Mouse (Mus musculus) forebrain, embryonic 16.5 days (tissue): ENCODE results near the gene Ppp2r2d. TPM values are rescaled to one million over a fixed set of nuclear protein-coding genes. Genes with fewer than 3 reads are reported as not detected.

Experiments
- ATAC-seq: fragments of 200-750 bp; cut with Nextera tagmentation; 2 replicates; pipeline ENCODE4 v1.8.0; 2017; ENCODE audit warnings: mild to moderate bottlenecking, moderate library complexity
- H3K27ac ChIP-seq: fragments of 300-500 bp; sonication (generic); 2 replicates; pipeline ENCODE4 v1.5.1; 2014; ENCODE audit warnings: low read length, control low read depth
- H3K27me3 ChIP-seq: fragments of 300-500 bp; sonication (generic); replicated peaks from 2 replicates; pipeline ENCODE4 v1.6.1; 2014; ENCODE audit warnings: low read length; ENCODE audit not compliant: control insufficient read depth, insufficient read depth
- H3K36me3 ChIP-seq: fragments of 300-500 bp; sonication (generic); 2 replicates; pipeline ENCODE4 v1.6.1; 2014; ENCODE audit not compliant: control insufficient read depth, insufficient read depth
- H3K4me1 ChIP-seq: fragments of 300-500 bp; sonication (generic); replicated peaks from 2 replicates; pipeline ENCODE4 v1.6.1; 2014; ENCODE audit warnings: low read length; ENCODE audit not compliant: control insufficient read depth, insufficient read depth
- H3K4me2 ChIP-seq: fragments of 300-500 bp; sonication (generic); 2 replicates; pipeline ENCODE4 v1.6.1; 2014; ENCODE audit warnings: mild to moderate bottlenecking, low read length, control low read depth
- H3K4me3 ChIP-seq: fragments of 300-500 bp; sonication (generic); replicated peaks from 2 replicates; pipeline ENCODE4 v1.5.1; 2014; ENCODE audit warnings: mild to moderate bottlenecking, low read length, control low read depth
- H3K9ac ChIP-seq: fragments of 300-500 bp; sonication (generic); replicated peaks from 2 replicates; pipeline ENCODE4 v1.6.1; 2014; ENCODE audit warnings: low read depth, low read length, control low read depth
- H3K9me3 ChIP-seq: fragments of 300-500 bp; sonication (generic); 2 replicates; pipeline ENCODE4 v1.6.1; 2016; ENCODE audit warnings: low read length; ENCODE audit not compliant: control insufficient read depth
- WGBS: fragments of 180-500 bp; shearing (Covaris S2); extraction: QIAGEN DNeasy Blood & Tissue Kit; methylation state at CpG from one replicate; pipeline ENCODE4 v1.1.7; 2014; 5-methylcytosine and 5-hydroxymethylcytosine counted together
- polyA plus RNA-seq: library from polyadenylated mRNA; unstranded; fragments of >200 nt; fragmentation: Nextera tagmentation; extraction: Ambion mirVana; gene quantifications from 2 replicates; pipeline ENCODE4 v1.2.1, GENCODE M21; 2015

The Ppp2r2d gene
- polyA plus RNA-seq, 1 experiment from 2014 or later: 73.0 TPM

- 95% methylated on average over 4 of the region's 4 CpGs for WGBS
- Histone ChIP-seq H3K27me3 (no peaks in the 10 kb centered on the region), H3K4me1 (peaks cover 12% of the 10 kb centered on the region), H3K4me2 (no peak overlapping the region), H3K9ac (no peak overlapping the region), H3K4me3 (no peak overlapping the region), H3K27ac (no peak overlapping the region), H3K9me3 (no peaks in the 10 kb centered on the region), H3K36me3 (peaks cover 20% of the 10 kb centered on the region; the same call in 1 of the 2 replicates)
- ATAC-seq: no peak
Observed at GRCm38 (mm10) chr7:138853417-138854031, 7.6 kb downstream of the Ppp2r2d start.

DNA sequence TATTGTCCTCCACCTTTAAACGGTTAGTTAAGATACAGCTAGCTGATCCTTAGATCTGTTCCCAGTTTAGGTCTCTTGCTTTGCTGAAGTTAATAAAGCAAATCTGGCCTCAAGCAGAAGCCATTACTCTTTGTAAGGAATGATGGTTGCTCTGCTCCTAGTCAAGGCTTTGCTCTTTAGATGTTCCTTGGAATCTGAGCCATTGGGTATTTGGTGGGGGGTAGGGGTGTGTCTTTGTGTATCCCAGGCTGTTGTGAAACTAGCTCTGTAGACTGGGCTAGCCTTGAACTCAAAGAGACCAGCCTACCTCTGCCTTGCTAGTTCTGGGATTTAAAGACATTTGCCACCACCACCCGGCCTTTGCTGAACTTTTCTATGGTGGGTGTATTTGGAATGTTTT, 8.3 kb downstream of the Ppp2r2d start:
- Histone ChIP-seq H3K4me1 (peaks cover 12% of the 10 kb centered on the region), H3K27me3 (no peaks in the 10 kb centered on the region), H3K4me3 (no peak overlapping the region), H3K27ac (no peak overlapping the region), H3K9me3 (no peaks in the 10 kb centered on the region), H3K36me3 (peaks cover 22% of the 10 kb centered on the region; the same call in 1 of the 2 replicates), H3K4me2 (no peak overlapping the region), H3K9ac (no peak overlapping the region)
- WGBS: 88% methylated on average over 2 of the region's 2 CpGs
- ATAC-seq: no peak

- Histone ChIP-seq H3K4me2 (no peak overlapping the region), H3K4me1 (no peaks in the 10 kb centered on the region), H3K27ac (no peak overlapping the region), H3K9me3 (no peaks in the 10 kb centered on the region), H3K27me3 (no peaks in the 10 kb centered on the region), H3K36me3 (peaks cover 25% of the 10 kb centered on the region; the same call in 1 of the 2 replicates), H3K9ac (no peak overlapping the region), H3K4me3 (no peak overlapping the region)
- ATAC-seq: no peak
- 64% methylated on average over 2 of the region's 2 CpGs for WGBS
Observed at GRCm38 (mm10) chr7:138856670-138857069, 10.8 kb downstream of the Ppp2r2d start.

DNA sequence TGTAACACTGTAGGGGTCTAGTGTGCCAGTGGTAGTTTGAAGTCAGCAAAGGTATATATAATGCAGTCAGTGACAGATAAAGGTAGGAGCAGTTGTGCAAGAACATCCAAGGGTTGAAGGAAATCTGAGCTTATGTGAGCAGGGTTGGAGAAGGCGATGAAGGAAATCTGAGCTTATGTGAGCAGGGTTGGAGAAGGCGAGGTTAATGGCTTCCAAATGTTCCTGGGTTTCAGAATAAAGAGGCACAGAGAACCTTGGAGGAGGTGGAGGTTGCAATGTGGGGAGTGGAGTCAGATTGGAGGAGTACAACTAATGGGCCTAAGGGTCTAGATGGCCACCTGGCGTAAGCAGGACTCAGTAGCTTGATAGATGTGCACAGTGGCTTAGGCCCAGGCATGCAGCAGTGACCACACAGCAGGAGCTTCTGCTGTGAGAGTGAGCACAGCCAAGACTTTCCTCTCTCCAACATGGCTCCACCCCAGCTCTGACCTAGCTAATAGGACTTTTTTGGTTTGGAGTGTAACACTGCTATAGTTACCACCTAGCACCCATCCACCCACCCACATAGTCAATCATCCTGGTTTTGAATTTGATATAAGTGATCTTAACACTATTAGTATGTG, 18.2 kb downstream of the Ppp2r2d start:
- Histone ChIP-seq H3K4me1 (no peaks in the 10 kb centered on the region), H3K27ac (no peak overlapping the region), H3K9me3 (no peaks in the 10 kb centered on the region), H3K27me3 (no peaks in the 10 kb centered on the region), H3K9ac (no peak overlapping the region), H3K4me2 (no peak overlapping the region), H3K36me3 (peaks cover 8% of the 10 kb centered on the region), H3K4me3 (no peak overlapping the region)
- 93% methylated on average over 3 of the region's 3 CpGs for WGBS
- no peak for ATAC-seq

GRCm38 (mm10) chr7:138864776-138865175, 18.9 kb downstream of the Ppp2r2d start:
- no peak overlapping the region for H3K9ac ChIP-seq
- ATAC-seq: no peak
- no peaks in the 10 kb centered on the region for H3K27me3 ChIP-seq
- no peaks in the 10 kb centered on the region for H3K9me3 ChIP-seq
- no peak overlapping the region for H3K4me3 ChIP-seq
- peaks cover 14% of the 10 kb centered on the region for H3K36me3 ChIP-seq
- 96% methylated on average over 1 of the region's 1 CpGs for WGBS
- H3K4me1 ChIP-seq: no peaks in the 10 kb centered on the region
- H3K27ac ChIP-seq: no peak overlapping the region
- H3K4me2 ChIP-seq: no peak overlapping the region

DNA sequence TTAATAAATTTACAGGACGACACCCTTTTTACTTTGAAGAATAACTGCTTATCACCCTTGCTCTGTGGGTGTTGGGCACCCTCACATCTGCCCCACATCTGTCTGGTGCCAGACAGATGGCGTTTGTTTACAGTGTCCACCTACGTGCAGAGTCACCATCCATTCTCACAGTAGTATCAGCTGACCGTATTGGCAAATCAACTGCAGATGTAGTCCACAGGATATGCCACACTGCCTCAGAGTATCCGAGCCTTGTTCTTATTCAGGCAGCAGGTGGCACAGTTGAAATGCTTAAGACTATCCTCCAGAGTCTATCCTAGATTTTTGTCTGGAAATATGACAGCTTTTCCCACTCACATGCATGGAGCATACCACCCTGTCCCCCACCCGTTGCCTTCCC, 21.4 kb downstream of the Ppp2r2d start:
- Histone ChIP-seq H3K4me3 (no peak overlapping the region), H3K27ac (no peak overlapping the region), H3K9me3 (no peaks in the 10 kb centered on the region), H3K4me1 (no peaks in the 10 kb centered on the region), H3K4me2 (no peak overlapping the region), H3K9ac (no peak overlapping the region), H3K36me3 (peaks cover 14% of the 10 kb centered on the region), H3K27me3 (no peaks in the 10 kb centered on the region)
- 84% methylated on average over 6 of the region's 6 CpGs for WGBS
- no peak for ATAC-seq

- Histone ChIP-seq H3K4me2 (no peak overlapping the region), H3K27ac (no peak overlapping the region), H3K9ac (no peak overlapping the region), H3K4me3 (no peak overlapping the region), H3K27me3 (no peaks in the 10 kb centered on the region), H3K4me1 (no peaks in the 10 kb centered on the region), H3K36me3 (peaks cover 17% of the 10 kb centered on the region), H3K9me3 (no peaks in the 10 kb centered on the region)
- no peak for ATAC-seq
- 91% methylated on average over 4 of the region's 4 CpGs for WGBS
Observed at GRCm38 (mm10) chr7:138868316-138868715, 22.4 kb downstream of the Ppp2r2d start.

- no peak for ATAC-seq
- no peak overlapping the region for H3K9ac ChIP-seq
- no peak overlapping the region for H3K27ac ChIP-seq
- H3K4me1 ChIP-seq: no peaks in the 10 kb centered on the region
- no peaks in the 10 kb centered on the region for H3K9me3 ChIP-seq
- H3K4me3 ChIP-seq: no peak overlapping the region
- 89% methylated on average over 3 of the region's 3 CpGs for WGBS
- H3K27me3 ChIP-seq: no peaks in the 10 kb centered on the region
- no peak overlapping the region for H3K4me2 ChIP-seq
- H3K36me3 ChIP-seq: peaks cover 43% of the 10 kb centered on the region
Observed at GRCm38 (mm10) chr7:138872956-138873355, 27.1 kb downstream of the Ppp2r2d start.

DNA sequence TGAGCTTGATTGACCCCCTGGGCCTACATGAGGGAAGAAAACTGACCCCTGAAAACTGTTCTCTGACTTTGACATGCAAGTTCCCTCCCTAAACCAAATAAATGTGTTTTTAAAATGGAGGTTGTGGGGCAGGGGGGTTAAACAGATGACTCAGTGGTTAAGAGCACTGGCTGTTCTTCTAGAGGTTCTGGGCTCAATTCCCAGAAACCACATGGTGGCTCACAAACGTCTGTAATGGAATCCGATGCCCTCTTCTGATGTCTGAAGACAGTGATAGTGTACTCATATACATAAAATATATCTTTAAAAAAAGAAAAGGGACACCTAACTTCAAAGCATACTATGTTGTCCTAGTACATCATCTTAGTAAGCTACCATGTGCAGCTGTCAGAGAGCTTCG, 29.2 kb downstream of the Ppp2r2d start:
- Histone ChIP-seq H3K36me3 (peaks cover 50% of the 10 kb centered on the region), H3K4me1 (no peaks in the 10 kb centered on the region), H3K9ac (no peak overlapping the region), H3K4me3 (no peak overlapping the region), H3K27me3 (no peaks in the 10 kb centered on the region), H3K9me3 (no peaks in the 10 kb centered on the region), H3K4me2 (no peak overlapping the region), H3K27ac (no peak overlapping the region)
- 76% methylated on average over 3 of the region's 3 CpGs for WGBS
- no peak for ATAC-seq
